Mouse (Mus musculus) myocyte (in vitro differentiated cells): ENCODE data around the gene Rhoa. TPM values are rescaled to one million over a fixed set of nuclear protein-coding genes. Genes with fewer than 3 reads are reported as not detected.
"Not testable (repeated sequence)": the region's sequence is repeated elsewhere in the genome, so short reads cannot be mapped to it uniquely, and the experiment has no call there.

ENCODE experiments used
- H3K27me3 ChIP-seq: one replicate; pipeline ENCODE4 v1.6.1; 2011; ENCODE audit not compliant: control insufficient read depth, insufficient read depth, insufficient read length
- H3K36me3 ChIP-seq: one replicate; pipeline ENCODE4 v1.6.1; 2011; ENCODE audit not compliant: control insufficient read depth, insufficient read depth
- H3K4me2 ChIP-seq: one replicate; pipeline ENCODE4 v1.6.1; 2011; ENCODE audit warnings: low read depth, control low read depth
- H3K4me3 ChIP-seq: one replicate; pipeline ENCODE4 v1.5.1; 2011; ENCODE audit warnings: mild to moderate bottlenecking, control low read depth, moderate library complexity
- H3K79me2 ChIP-seq: one replicate; pipeline ENCODE4 v1.6.1; 2011; ENCODE audit not compliant: control insufficient read depth, insufficient read depth
- H3ac ChIP-seq: one replicate; pipeline ENCODE4 v1.6.1; 2011; ENCODE audit not compliant: control insufficient read depth, insufficient read length
- CEBPB ChIP-seq: IDR thresholded peaks from 2 replicates; pipeline ENCODE4 v1.6.1; 2011; ENCODE audit warnings: mild to moderate bottlenecking, moderate library complexity; ENCODE audit not compliant: poor library complexity, insufficient read depth, severe bottlenecking
- E2F4 ChIP-seq: IDR thresholded peaks from one replicate; pipeline ENCODE4 v1.6.1; 2011; ENCODE audit warnings: mild to moderate bottlenecking, control low read depth, moderate library complexity; ENCODE audit not compliant: insufficient read depth
- MYOD1 ChIP-seq, 3 experiments: IDR thresholded peaks; one replicate each; pipeline ENCODE4 v1.6.1; 2011; ENCODE audit warnings: control low read depth in 2 of 3, low read depth in 2 of 3, mild to moderate bottlenecking in 2 of 3, moderate library complexity in 1 of 3; ENCODE audit not compliant: insufficient read length in 2 of 3, control insufficient read depth in 1 of 3
- MYOG ChIP-seq, 3 experiments: IDR thresholded peaks; one replicate each; pipeline ENCODE4 v1.6.1; 2011; ENCODE audit warnings: control low read depth in 2 of 3, low read depth in 2 of 3, mild to moderate bottlenecking in 2 of 3; ENCODE audit not compliant: insufficient read length in 2 of 3, control insufficient read depth in 1 of 3, insufficient read depth in 1 of 3
- POLR2A ChIP-seq: IDR thresholded peaks from one replicate; pipeline ENCODE4 v1.6.1; 2011; ENCODE audit warnings: low read depth, mild to moderate bottlenecking, control low read depth, moderate library complexity; ENCODE audit not compliant: insufficient read length
- POLR2AphosphoS2 ChIP-seq: IDR thresholded peaks from one replicate; pipeline ENCODE4 v1.6.1; 2011; ENCODE audit warnings: low read depth, control low read depth; ENCODE audit not compliant: insufficient read length
- REST ChIP-seq: IDR thresholded peaks from one replicate; pipeline ENCODE4 v1.6.1; 2011; ENCODE audit warnings: mild to moderate bottlenecking, control low read depth, moderate library complexity; ENCODE audit not compliant: insufficient read depth, insufficient read length
- SRF ChIP-seq: IDR thresholded peaks from one replicate; pipeline ENCODE4 v1.6.1; 2011; ENCODE audit warnings: low read depth; ENCODE audit not compliant: control insufficient read depth, insufficient read length
- TCF12 ChIP-seq: IDR thresholded peaks from one replicate; pipeline ENCODE4 v1.6.1; 2011; ENCODE audit warnings: mild to moderate bottlenecking, control low read depth; ENCODE audit not compliant: poor library complexity, insufficient read depth, severe bottlenecking
- TCF3 ChIP-seq: IDR thresholded peaks from one replicate; pipeline ENCODE4 v1.6.1; 2011; ENCODE audit warnings: low read depth, control low read depth; ENCODE audit not compliant: insufficient read length
- USF1 ChIP-seq: IDR thresholded peaks from one replicate; pipeline ENCODE4 v1.6.1; 2011; ENCODE audit warnings: low read depth, mild to moderate bottlenecking, control low read depth, moderate library complexity
- polyA plus RNA-seq: library from polyadenylated mRNA; unstranded; fragments of >200 nt; fragmentation: generic; extraction: Trizol; gene quantifications from one replicate; pipeline ENCODE4 v1.2.1, GENCODE M21; 2012; ENCODE audit warnings: missing spikeins

Gene Rhoa
- polyA plus RNA-seq, 1 experiment: 306 TPM

DNA sequence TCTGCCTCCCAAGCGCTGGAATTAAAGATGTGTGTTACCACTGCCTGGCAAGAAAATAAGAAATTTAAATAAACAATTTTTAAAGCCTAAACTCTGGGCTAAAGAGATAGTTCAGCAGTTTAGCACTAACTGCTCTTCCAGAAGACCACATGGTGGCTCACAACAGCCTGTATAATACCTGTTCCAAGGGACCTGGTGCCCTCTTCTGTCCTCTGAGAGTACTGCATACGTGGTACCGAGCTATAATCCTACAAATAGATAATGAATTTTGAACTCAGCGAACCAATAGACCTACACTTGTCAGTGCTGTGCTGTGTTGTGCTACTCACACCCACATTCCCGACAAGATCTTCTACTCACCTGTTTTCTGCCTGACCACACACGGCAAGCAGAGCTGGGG lies 21.5 kb upstream of the Rhoa start:
- Histone ChIP-seq H3K4me3 (no peak overlapping the region), H3K79me2 (no peaks in the 10 kb centered on the region), H3K27me3 (no peaks in the 10 kb centered on the region), H3ac (no peak overlapping the region), H3K4me2 (no peak overlapping the region), H3K36me3 (no peaks in the 10 kb centered on the region)
- TF ChIP-seq USF1: peak; percentile 22
- no peak for TF ChIP-seq TCF12

DNA sequence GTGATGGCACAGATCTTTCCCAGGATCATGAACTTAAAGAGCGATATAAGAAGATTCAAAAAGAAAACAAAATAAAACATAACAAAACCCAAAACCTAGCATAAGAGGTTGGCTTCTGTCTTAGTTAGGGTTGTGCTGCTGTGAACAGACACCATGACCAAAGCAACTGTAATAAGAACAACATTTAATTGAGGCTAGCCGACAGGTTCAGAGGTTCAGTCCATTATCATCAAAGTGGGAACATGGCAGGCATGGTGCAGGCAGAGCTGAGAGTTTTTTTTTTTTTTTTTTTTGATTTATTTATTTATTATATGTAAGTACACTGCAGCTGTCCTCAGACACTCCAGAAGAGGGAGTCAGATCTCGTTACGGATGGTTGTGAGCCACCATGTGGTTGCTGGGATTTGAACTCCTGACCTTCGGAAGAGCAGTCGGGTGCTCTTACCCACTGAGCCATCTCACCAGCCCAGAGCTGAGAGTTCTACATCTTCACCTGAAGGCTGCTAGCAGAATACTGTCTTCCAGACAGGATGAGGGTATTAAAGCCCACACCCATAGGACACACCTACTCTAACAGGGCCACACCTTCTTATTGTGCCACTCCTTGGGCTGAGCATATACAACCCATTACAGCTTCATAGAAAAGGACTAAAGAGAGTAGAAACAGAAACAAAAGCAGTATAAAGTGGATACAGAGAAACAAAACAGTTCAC lies 18.2 kb upstream of the Rhoa start:
- H3K79me2 ChIP-seq, H3K4me3 ChIP-seq, H3K27me3 ChIP-seq, H3K4me2 ChIP-seq, H3ac ChIP-seq, H3K36me3 ChIP-seq: not testable (repeated sequence)

DNA sequence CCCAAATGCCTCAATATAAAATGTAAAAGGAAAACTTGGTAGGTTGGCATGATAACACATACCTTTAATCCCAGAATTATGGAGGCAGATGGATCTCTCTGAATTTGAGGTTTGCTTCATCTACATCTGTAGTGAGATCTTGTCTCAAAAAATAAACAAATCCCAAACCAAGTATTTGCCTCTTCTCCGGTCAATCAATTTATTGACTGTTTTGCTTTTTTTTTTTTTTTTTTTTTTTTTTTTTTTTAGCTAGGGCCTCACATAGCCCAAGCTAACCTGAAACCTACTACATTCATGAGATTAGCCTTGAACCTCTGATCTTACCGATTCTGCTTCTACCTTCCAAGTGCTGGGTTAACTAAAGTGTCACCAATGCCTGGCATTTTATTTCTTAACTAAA lies 16.6 kb upstream of the Rhoa start:
- H3K4me3 ChIP-seq: peak overlapping the region; percentile 63
- H3K27me3 ChIP-seq: no peaks in the 10 kb centered on the region
- H3K79me2 ChIP-seq: no peaks in the 10 kb centered on the region
- no peak overlapping the region for H3ac ChIP-seq
- no peaks in the 10 kb centered on the region for H3K36me3 ChIP-seq
- no peak for TF ChIP-seq POLR2AphosphoS2
- no peak for TF ChIP-seq TCF3
- TF ChIP-seq REST: no peak
- H3K4me2 ChIP-seq: peak overlapping the region; percentile 84

DNA sequence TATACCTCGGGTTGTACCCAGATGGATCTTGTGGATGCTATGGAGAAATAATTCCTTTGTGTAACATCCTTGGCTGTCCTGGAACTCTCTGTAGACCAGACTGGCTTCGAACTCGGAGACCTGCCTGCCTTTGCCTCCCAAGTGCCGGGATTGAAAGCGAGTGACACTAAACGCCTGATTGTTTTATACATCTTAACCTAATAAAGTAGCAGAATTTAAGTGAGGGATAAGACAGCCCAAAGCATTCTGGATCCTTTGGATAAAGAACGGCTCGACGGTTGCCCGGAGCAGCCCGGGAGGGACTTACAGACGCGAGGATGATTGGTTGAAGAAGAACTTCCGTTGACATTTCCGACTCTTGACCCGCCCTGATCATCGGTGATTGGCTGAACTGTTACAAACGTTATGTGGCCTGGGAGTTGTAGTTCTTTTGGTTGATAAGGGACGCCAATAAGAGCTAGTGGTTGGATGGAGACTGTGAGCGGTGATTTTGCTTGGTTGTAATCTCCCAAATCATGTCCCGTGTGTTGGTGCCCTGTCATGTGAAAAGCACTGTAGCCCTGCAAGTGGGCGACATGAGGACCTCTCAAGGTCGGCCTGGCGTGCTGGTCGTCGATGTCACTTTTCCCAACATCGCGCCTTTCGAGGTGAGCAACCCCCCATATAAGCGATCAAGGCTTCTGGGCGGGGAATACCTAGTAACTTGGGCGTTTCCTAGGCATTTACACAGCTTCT lies 15.7 kb upstream of the Rhoa start, which contains the start of gene Nicn1:
Gene Nicn1 (plus strand): TSS at position 414 of the 735 bp plus-strand sequence.
- Histone ChIP-seq H3K79me2 (no peaks in the 10 kb centered on the region), H3K36me3 (peaks cover 4% of the 10 kb centered on the region), H3K27me3 (no peaks in the 10 kb centered on the region), H3K4me3 (peak within 1 kb of the TSS; percentile 63), H3K4me2 (peak within 1 kb of the TSS; percentile 94), H3ac (peak within 1 kb of the TSS; percentile 41)
- TF ChIP-seq POLR2AphosphoS2 (no peak), POLR2A (peak; percentile 21), CEBPB (no peak), TCF3 (no peak), E2F4 (no peak)

DNA sequence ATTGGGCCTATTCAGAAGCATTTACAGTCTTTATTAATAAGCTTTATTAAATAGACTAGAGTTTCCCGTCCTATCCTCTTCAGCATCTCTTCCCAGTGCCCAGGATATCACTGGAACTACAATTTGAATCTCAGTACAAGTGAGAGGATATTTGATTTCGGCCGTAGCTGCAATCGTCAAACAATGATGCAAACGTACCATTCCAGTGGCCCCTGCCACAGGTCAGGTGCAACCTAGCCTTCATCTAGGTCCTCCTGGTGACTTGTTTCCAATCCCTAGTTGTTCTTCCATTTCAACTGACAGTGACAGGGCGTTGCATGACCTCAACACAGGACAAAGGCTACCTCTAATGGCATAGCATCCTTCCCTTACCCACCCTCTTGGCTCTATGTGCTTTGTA lies 15.2 kb upstream of the Rhoa start:
- TF ChIP-seq MYOD1 (IDR thresholded peaks at IDR 0.05; ENCODE audit: control insufficient read depth in 1 of 3, insufficient read length in 2 of 3, low read depth in 2 of 3) (no peak), REST (no peak), USF1 (no peak), TCF12 (no peak), MYOG (IDR thresholded peaks at IDR 0.05; ENCODE audit: control insufficient read depth in 1 of 3, insufficient read depth in 1 of 3, insufficient read length in 2 of 3, low read depth in 2 of 3) (no peak), SRF (no peak), POLR2A (no peak), TCF3 (no peak), CEBPB (no peak), POLR2AphosphoS2 (no peak), E2F4 (no peak)
- Histone ChIP-seq H3K4me2 (peak overlapping the region; percentile 94), H3K27me3 (no peaks in the 10 kb centered on the region), H3K4me3 (peak overlapping the region; percentile 63), H3K79me2 (no peaks in the 10 kb centered on the region), H3K36me3 (peaks cover 4% of the 10 kb centered on the region), H3ac (no peak overlapping the region)
